Mouse (Mus musculus): ENCODE measurements around the gene Vmn1r17.
"Not testable (repeated sequence)": the region's sequence is repeated elsewhere in the genome, so short reads cannot be mapped to it uniquely, and the experiment has no call there.

Vmn1r17 gene

GRCm38 (mm10) chr6:57363627-57364026, at the start of gene Vmn1r17:
Gene Vmn1r17, minus strand, starts transcription at chr6:57363727.
- no peak for DNase-seq

- not testable (repeated sequence) for DNase-seq
Measured at GRCm38 (mm10) chr6:57403480-57403879, 40.0 kb upstream of the Vmn1r17 start, which contains the start of gene Vmn1r19. Gene Vmn1r19, plus strand, starts transcription at chr6:57403780.

- DNase-seq = no peak
Measured at GRCm38 (mm10) chr6:57395683-57396082, 32.2 kb upstream of the Vmn1r17 start, which contains the start of gene Vmn1r18. Gene Vmn1r18, minus strand, starts transcription at chr6:57395783.

- DNase-seq = no peak
Measured at GRCm38 (mm10) chr6:57367496-57367895, 4.0 kb upstream of the Vmn1r17 start.

GRCm38 (mm10) chr6:57365866-57366265, 2.3 kb upstream of the Vmn1r17 start:
- DNase-seq = not testable (repeated sequence)

GRCm38 (mm10) chr6:57356864-57357263, 6.7 kb downstream of the Vmn1r17 start:
- no peak for DNase-seq

- no peak for DNase-seq
Measured at GRCm38 (mm10) chr6:57329394-57329793, 34.1 kb downstream of the Vmn1r17 start, which contains the start of gene Vmn1r16. Gene Vmn1r16, minus strand, starts transcription at chr6:57329494.

- DNase-seq = no peak
Measured at GRCm38 (mm10) chr6:57326176-57326575, 37.4 kb downstream of the Vmn1r17 start.
